Mouse (Mus musculus) embryonic fibroblast, embryonic 13.5 days (primary cell): ENCODE data around the gene Hoxa13. TPM values are rescaled to one million over a fixed set of nuclear protein-coding genes. Genes with fewer than 3 reads are reported as not detected.

ENCODE experiments used
- H3K27ac ChIP-seq: 2 replicates; pipeline ENCODE4 v1.5.1; 2012; ENCODE audit warnings: low read length, control low read depth, inconsistent platforms; ENCODE audit not compliant: insufficient read depth
- H3K4me1 ChIP-seq: 2 replicates; pipeline ENCODE4 v1.6.1; 2011; ENCODE audit warnings: low read length; ENCODE audit not compliant: control insufficient read depth, insufficient read depth
- H3K4me3 ChIP-seq: 2 replicates; pipeline ENCODE4 v1.5.1; 2011; ENCODE audit warnings: mild to moderate bottlenecking, control low read depth, low read length; ENCODE audit not compliant: insufficient read depth
- CTCF ChIP-seq: IDR thresholded peaks from 2 replicates; pipeline ENCODE4 v1.5.1; 2011; ENCODE audit warnings: mild to moderate bottlenecking, control low read depth, low read length, moderate library complexity, borderline replicate concordance; ENCODE audit not compliant: insufficient read depth
- POLR2A ChIP-seq: IDR thresholded peaks from 2 replicates; pipeline ENCODE4 v1.6.1; 2011; ENCODE audit warnings: low read depth, mild to moderate bottlenecking, control low read depth, low read length, moderate library complexity
- polyA plus RNA-seq: library from polyadenylated mRNA; stranded (reverse); fragments of >200 nt; gene quantifications from 2 replicates; pipeline ENCODE4 v1.2.4, GENCODE M21; 2011; ENCODE audit warnings: low read depth; ENCODE audit not compliant: missing spikeins, insufficient read length

Gene Hoxa13
- polyA plus RNA-seq, 1 experiment: 5.0 TPM

DNA sequence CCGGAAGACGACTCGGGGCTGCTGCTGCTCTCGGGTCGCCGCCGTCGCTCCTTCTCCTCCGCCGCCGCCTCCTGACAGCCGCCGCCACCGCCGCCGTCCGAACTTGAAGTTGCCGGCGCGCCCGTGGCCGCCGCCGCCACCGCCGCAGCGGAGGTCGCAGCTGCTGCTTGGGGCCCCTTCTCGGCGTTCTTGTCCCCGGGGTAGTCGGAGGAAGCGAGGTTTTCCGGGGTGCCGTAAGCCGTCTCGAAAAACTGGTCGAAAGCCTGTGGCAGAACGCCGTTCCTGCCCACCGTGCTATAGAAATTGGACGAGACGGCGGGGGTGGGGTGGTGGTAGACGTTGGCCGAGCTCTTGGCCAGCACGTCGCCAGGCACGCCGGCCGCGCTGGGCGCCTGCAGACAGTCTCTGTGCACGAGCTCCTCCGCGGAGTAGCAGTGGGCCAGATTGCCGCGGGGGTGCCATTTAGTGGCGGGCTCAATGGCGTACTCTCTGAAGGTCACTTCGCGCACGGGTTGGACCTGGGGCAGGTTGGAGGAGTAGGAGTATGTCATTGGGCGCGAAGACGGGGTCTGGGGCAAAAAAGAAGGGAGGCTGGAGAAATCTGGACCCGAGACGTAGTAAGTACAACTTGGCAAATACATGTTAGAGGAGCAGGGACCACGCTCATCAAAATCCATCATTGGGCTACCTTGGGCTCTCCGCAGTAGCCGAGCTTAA, 15.5 kb downstream of the Hoxa13 start:
- Histone ChIP-seq H3K4me1 (no peaks in the 10 kb centered on the region), H3K4me3 (peak overlapping the region; percentile 46)

DNA sequence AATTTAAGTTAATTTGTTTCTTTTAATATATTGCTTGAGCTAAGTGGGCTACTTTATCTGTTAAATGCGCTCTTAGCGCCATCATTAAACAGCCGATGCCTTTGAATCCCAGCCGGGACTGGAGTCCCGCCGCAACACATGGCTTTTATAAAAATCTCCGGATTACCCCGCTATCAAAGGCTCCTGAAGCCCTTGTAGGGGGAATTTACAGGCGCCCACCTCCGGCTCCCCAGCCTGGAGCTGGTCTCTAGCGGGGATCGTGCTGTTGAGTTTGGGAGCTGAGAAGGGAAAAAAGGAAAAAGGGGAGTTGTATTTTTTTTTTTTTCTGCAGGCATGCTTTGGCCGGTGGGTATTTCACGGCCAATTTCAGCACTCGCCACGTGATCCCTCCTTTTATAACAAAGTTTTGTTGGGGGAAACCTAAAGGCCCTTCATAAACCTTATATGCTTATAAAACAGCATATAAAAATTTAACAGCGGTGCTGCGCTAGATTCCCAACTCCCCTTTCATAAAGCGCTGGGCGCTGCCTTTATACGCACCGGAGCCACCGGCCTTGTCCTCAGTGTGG, 16.1 kb downstream of the Hoxa13 start:
- Histone ChIP-seq H3K4me1 (no peaks in the 10 kb centered on the region), H3K4me3 (peak overlapping the region; percentile 46), H3K27ac (no peak overlapping the region)
- TF ChIP-seq POLR2A: no peak

More for the DNA sequence above, 15.5 kb downstream of the Hoxa13 start:
- H3K27ac ChIP-seq: peak overlapping the region; percentile 47
- TF ChIP-seq CTCF: no peak

DNA sequence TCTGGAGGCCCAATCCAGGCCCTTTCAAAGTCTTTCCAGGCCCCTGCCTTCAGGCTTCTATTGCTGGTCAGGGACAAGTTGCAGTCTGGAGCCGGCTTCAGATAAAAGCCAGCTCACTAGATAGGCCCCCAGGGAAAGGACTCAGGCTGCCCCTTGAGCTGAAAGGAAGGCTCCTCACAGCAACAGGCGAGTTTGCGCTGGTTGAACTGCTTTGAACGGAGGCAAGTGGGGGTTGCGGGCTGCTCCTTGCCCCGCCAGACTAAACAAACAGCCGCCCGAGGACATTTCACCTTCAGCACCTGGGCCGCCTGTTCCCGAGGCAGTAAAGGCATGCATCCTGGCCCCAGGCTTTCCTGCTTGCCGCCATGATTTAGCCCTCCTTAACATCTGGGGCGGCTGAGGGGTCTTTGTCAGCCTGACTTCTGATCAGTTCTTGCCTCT, 17.0 kb downstream of the Hoxa13 start:
- TF ChIP-seq POLR2A (no peak), CTCF (no peak)
- Histone ChIP-seq H3K27ac (0 out of 2 replicates have a peak overlapping the region, but pooled peaks have one; percentile 10), H3K4me1 (no peaks in the 10 kb centered on the region), H3K4me3 (peak overlapping the region; percentile 40)

DNA sequence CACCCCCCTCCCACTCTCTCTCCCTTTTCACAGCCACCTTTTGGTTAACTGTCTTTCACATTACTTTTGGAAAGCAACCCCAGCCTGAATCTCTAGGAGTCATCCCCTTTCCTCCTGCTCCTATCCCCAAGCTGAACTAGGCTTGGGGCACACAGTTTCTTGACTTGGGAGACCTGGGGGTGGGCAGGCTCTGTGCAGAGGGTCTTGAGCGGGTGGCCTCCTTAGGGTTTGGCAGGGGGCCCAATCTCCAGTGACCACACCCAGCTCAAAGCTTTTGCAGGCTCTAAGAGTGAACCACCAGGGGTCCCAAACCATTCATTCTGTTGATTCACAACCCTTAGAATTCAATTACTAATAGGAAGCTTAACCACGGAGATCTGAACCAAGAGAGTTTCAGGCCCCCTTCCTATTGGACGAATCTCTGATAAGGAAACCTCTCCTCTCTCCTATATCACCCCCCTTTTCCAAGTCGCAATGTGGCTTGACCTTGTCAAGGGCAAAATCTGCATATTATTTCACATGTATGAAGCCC, 17.8 kb downstream of the Hoxa13 start:
- no peaks in the 10 kb centered on the region for H3K4me1 ChIP-seq
- H3K27ac ChIP-seq: no peak overlapping the region
- H3K4me3 ChIP-seq: no peak overlapping the region
- TF ChIP-seq CTCF (no peak), POLR2A (no peak)

DNA sequence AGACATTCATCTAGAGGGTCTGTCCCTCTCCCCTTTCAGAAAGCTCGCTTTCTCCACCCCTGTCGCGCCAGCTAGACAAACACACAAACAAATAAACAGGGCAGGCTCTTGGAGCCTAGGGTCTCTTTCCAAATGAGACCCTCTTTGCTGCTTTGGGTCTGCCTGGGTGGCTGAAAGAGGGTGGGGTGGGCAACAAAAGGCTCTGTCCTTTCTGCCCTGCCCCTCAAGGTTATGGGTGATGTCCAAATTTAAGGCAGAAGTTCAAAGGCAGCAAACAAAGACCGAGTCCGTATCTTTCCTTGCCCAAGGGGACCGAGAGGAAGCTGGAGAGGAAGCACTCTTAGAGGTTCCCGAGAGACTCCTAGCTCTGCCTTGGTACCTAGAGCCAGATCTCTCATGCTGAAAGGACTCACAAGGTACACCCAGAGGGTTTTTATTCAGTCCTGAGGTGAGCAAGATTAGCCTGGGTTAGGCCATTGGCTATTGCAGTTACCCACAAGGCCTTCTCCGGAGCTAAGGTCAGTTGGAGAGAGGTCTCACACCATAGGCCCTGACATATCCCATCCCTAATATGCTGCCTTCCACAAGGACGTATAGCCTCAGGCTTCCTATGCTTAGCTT, 19.6 kb downstream of the Hoxa13 start:
- Histone ChIP-seq H3K4me3 (no peak overlapping the region), H3K4me1 (no peaks in the 10 kb centered on the region), H3K27ac (no peak overlapping the region)
- TF ChIP-seq POLR2A: no peak

DNA sequence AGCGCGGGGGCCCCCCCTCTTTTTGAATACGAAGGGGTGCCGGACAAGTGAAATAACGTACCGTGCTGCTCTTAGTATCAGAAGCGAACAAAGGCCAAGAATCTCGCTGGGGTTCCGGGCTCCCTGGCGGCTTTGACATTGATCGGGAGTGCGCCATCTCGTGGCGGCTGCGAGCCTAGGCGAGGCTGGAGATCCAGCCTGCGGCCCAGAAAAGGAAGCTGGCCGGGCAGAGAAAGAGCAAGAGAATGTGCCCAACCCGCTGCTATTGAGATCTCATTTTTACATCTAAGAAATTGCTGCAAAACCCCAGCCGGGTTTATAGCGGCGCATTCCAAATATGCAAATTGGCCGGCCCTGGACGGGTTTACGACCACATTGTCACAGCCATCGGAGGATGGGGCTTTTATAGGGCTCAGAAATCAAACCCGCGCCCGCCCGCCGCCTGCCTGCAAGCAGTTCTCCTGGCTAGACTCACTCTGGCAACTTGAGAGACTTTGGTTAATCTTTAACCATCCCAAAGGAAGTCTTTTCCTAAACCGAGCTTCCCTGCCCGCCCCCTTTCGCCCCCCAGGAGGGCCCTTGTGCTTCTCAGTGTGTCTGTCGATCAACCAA, 20.2 kb downstream of the Hoxa13 start, which contains the start of gene Hoxa10:
Gene Hoxa10, minus strand, starts transcription at position 466 of the 612 bp plus-strand sequence.
- Histone ChIP-seq H3K4me1 (no peaks in the 10 kb centered on the region), H3K4me3 (peak within 1 kb of the TSS; percentile 43), H3K27ac (peak within 1 kb of the TSS; percentile 34)
- no peak; the same call in 1 of the 2 replicates for TF ChIP-seq POLR2A
- peak; percentile 66; the same call in 1 of the 2 replicates for TF ChIP-seq CTCF

DNA sequence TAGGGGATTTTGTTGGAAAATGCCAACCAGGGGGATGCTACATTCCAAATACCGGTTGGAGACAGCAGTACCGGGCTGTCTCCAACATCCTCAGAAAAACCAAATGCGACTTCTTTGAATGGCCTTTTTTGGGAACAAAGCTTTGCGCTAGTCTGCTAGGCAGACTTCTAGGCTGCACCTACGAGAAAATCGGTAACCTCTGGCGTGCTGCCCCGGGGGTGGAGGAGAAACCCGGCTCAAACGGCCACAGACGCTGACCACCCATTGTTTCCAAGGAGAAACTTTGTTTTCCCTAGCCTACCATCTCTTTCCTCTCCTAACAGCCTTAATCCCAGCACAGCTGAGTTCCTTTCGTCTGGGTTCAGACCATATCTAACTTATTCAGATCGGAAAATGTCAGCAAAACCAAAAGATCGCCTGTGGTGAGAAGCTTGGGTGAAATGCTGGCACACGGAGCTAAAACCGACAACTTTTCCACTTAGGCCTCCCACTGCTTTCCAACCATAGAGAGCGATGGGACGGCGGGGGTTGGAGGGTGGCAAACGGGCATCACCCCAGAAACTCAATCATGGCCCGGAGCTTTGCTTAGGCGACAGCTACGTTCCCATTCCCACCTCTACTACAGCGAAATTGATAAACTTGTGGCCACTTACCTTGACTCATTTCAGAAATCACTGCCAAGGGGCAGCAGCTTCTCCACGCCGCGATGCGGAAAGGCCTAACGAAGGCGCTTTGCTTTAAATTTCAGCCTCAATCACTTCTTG, 20.9 kb downstream of the Hoxa13 start:
- no peak for TF ChIP-seq POLR2A
- no peak for TF ChIP-seq CTCF
- H3K4me1 ChIP-seq: no peaks in the 10 kb centered on the region
- peak overlapping the region; percentile 43 for H3K4me3 ChIP-seq
- peak overlapping the region; percentile 34 for H3K27ac ChIP-seq

DNA sequence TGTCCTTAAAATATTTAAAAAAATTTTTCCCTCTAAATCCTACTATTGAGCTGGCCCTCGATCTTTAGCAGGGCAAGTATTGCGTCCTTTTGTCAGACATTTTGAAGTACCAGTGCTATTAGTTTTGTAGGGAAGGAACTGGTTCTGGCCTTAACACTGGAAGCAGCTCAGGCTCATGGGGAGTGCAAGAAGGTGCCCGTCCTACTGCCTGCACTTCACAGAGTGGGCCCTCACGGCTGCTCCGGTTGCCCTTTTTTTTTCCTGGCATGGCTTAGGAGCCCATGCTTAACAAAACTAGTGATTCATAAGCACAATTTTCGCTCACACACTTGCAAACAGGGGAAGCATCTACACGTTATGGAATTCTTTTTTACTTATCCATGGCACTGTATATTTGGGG, 21.7 kb downstream of the Hoxa13 start:
- H3K27ac ChIP-seq: no peak overlapping the region
- H3K4me3 ChIP-seq: peak overlapping the region; percentile 36
- H3K4me1 ChIP-seq: no peaks in the 10 kb centered on the region
- no peak for TF ChIP-seq CTCF

DNA sequence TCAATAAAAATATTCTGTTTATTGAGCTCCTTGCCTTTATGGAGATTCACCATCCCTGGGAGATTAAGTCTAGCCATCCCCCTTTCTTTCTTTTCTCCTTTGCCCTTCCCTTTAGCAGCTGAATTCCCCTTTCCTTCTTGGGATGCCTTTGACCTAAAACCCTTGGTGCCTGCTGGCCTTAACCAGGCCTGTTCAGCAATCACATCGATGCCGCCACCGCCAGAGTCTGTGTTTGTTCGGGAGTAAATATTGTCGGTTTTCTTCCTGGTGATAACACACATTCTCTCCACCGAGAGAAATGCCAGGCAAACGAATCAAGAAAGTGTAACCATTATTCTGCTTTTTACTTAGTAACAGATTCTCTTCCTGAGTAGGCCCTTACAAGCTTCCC, 22.5 kb downstream of the Hoxa13 start:
- peak overlapping the region; percentile 12; the same call in 1 of the 2 replicates for H3K27ac ChIP-seq
- H3K4me1 ChIP-seq: no peaks in the 10 kb centered on the region

More for the DNA sequence above, 22.5 kb downstream of the Hoxa13 start:
- peak overlapping the region; percentile 20 for H3K4me3 ChIP-seq
- TF ChIP-seq POLR2A (no peak), CTCF (no peak)
